Mouse (Mus musculus) intestine, embryonic 16.5 days (tissue): ENCODE results near the gene Actl11. TPM values are rescaled to one million over a fixed set of nuclear protein-coding genes. Genes with fewer than 3 reads are reported as not detected.

Experiments used
- ATAC-seq: fragments of 200-750 bp; cut with Nextera tagmentation; 2 replicates; pipeline ENCODE4 v1.8.0; 2017; ENCODE audit warnings: moderate TSS enrichment, moderate library complexity
- H3K27ac ChIP-seq: fragments of 300-500 bp; sonication (generic); 2 replicates; pipeline ENCODE4 v1.5.1; 2014; ENCODE audit warnings: mild to moderate bottlenecking, low read length
- H3K27me3 ChIP-seq: fragments of 300-500 bp; sonication (generic); replicated peaks from 2 replicates; pipeline ENCODE4 v1.6.1; 2014; ENCODE audit warnings: low read length, control low read depth, mixed read lengths; ENCODE audit not compliant: control insufficient read depth, insufficient read depth
- H3K36me3 ChIP-seq: fragments of 300-500 bp; sonication (generic); 2 replicates; pipeline ENCODE4 v1.6.1; 2014; ENCODE audit warnings: low read length, control low read depth; ENCODE audit not compliant: control insufficient read depth, insufficient read depth
- H3K4me1 ChIP-seq: fragments of 300-500 bp; sonication (generic); 2 replicates; pipeline ENCODE4 v1.6.1; 2014; ENCODE audit warnings: low read length, control low read depth, mixed read lengths; ENCODE audit not compliant: control insufficient read depth, insufficient read depth
- H3K4me2 ChIP-seq: fragments of 300-500 bp; sonication (generic); 2 replicates; pipeline ENCODE4 v1.6.1; 2014; ENCODE audit warnings: low read depth, low read length, control low read depth
- H3K4me3 ChIP-seq: fragments of 300-500 bp; sonication (generic); 2 replicates; pipeline ENCODE4 v1.5.1; 2014; ENCODE audit warnings: mild to moderate bottlenecking, low read length
- H3K9ac ChIP-seq: fragments of 300-500 bp; sonication (generic); 2 replicates; pipeline ENCODE4 v1.6.1; 2014; ENCODE audit warnings: low read depth, low read length
- H3K9me3 ChIP-seq: fragments of 300-500 bp; sonication (generic); 2 replicates; pipeline ENCODE4 v1.6.1; 2016; ENCODE audit warnings: low read length, control low read depth; ENCODE audit not compliant: control insufficient read depth
- WGBS: fragments of 180-500 bp; shearing (Covaris S2); extraction: QIAGEN DNeasy Blood & Tissue Kit; methylation state at CpG from one replicate; pipeline ENCODE4 v1.1.7; 2014; 5-methylcytosine and 5-hydroxymethylcytosine counted together
- polyA plus RNA-seq: library from polyadenylated mRNA; unstranded; fragments of >200 nt; fragmentation: Nextera tagmentation; extraction: Ambion mirVana; gene quantifications from 2 replicates; pipeline ENCODE4 v1.2.1, GENCODE M21; 2015

Gene Actl11
- polyA plus RNA-seq, 1 experiment from 2014 or later: not detected

- 85% methylated on average over 11 of the region's 11 CpGs for WGBS
- Histone ChIP-seq H3K9me3 (no peaks in the 10 kb centered on the region), H3K27me3 (peaks cover 16% of the 10 kb centered on the region), H3K36me3 (no peaks in the 10 kb centered on the region), H3K4me3 (no peak overlapping the region), H3K4me1 (peaks cover 22% of the 10 kb centered on the region), H3K9ac (no peak overlapping the region), H3K27ac (no peak overlapping the region), H3K4me2 (no peak overlapping the region)
- no peak for ATAC-seq
These were observed 5.9 kb downstream of the Actl11 start for GRCm38 (mm10) chr9:107934146-107934545.

GRCm38 (mm10) chr9:107935374-107935773 is 7.1 kb downstream of the Actl11 start, which contains the start of gene Camkv:
Gene Camkv (plus strand): TSS chr9:107935674.
- peak within 1 kb of the TSS; percentile 66 for H3K9ac ChIP-seq
- no peaks in the 10 kb centered on the region for H3K9me3 ChIP-seq
- no peaks in the 10 kb centered on the region for H3K36me3 ChIP-seq
- peak within 1 kb of the TSS; percentile 53 for H3K4me3 ChIP-seq
- no peak within 1 kb of the TSS for H3K27ac ChIP-seq
- peaks cover 22% of the 10 kb centered on the region for H3K4me1 ChIP-seq
- peak within 1 kb of the TSS; percentile 94 for H3K4me2 ChIP-seq
- WGBS: 13% methylated on average over 3 of the region's 3 CpGs
- H3K27me3 ChIP-seq: peaks cover 16% of the 10 kb centered on the region
- no peak for ATAC-seq

GRCm38 (mm10) chr9:107935790-107936214 is 7.5 kb downstream of the Actl11 start:
- Histone ChIP-seq H3K27ac (no peak overlapping the region), H3K4me1 (peaks cover 19% of the 10 kb centered on the region), H3K27me3 (peaks cover 16% of the 10 kb centered on the region), H3K9me3 (no peaks in the 10 kb centered on the region), H3K4me2 (peak overlapping the region; percentile 94), H3K9ac (peak overlapping the region; percentile 66), H3K36me3 (no peaks in the 10 kb centered on the region), H3K4me3 (peak overlapping the region; percentile 53)
- WGBS: 1% methylated on average over 40 of the region's 41 CpGs
- 0 out of 2 replicates have a peak, but pooled peaks have one; percentile 29 for ATAC-seq

- no peak overlapping the region for H3K27ac ChIP-seq
- WGBS: 4% methylated on average over 29 of the region's 29 CpGs
- no peaks in the 10 kb centered on the region for H3K36me3 ChIP-seq
- 0 out of 2 replicates have a peak, but pooled peaks have one; percentile 21 for ATAC-seq
- H3K9ac ChIP-seq: peak overlapping the region; percentile 66
- peaks cover 14% of the 10 kb centered on the region for H3K4me1 ChIP-seq
- H3K4me2 ChIP-seq: peak overlapping the region; percentile 94
- no peaks in the 10 kb centered on the region for H3K9me3 ChIP-seq
- H3K27me3 ChIP-seq: peaks cover 16% of the 10 kb centered on the region
- peak overlapping the region; percentile 53 for H3K4me3 ChIP-seq
These were observed 8.1 kb downstream of the Actl11 start for GRCm38 (mm10) chr9:107936215-107936822.

- WGBS: 30% methylated on average over 3 of the region's 3 CpGs
- Histone ChIP-seq H3K4me1 (peaks cover 11% of the 10 kb centered on the region), H3K27ac (no peak overlapping the region), H3K4me3 (no peak overlapping the region), H3K4me2 (no peak overlapping the region), H3K9ac (no peak overlapping the region), H3K9me3 (no peaks in the 10 kb centered on the region), H3K27me3 (peaks cover 16% of the 10 kb centered on the region), H3K36me3 (no peaks in the 10 kb centered on the region)
- no peak for ATAC-seq
These were observed 8.6 kb downstream of the Actl11 start for GRCm38 (mm10) chr9:107936831-107937230.

- H3K4me2 ChIP-seq: no peak overlapping the region
- WGBS: 88% methylated on average over 31 of the region's 31 CpGs
- no peak for ATAC-seq
These were observed 19.2 kb downstream of the Actl11 start for GRCm38 (mm10) chr9:107947241-107948194.

GRCm38 (mm10) chr9:107949184-107949921 is 21.1 kb downstream of the Actl11 start:
- ATAC-seq: no peak
- Histone ChIP-seq H3K4me3 (no peak overlapping the region), H3K27ac (no peak overlapping the region), H3K9ac (no peak overlapping the region), H3K9me3 (no peaks in the 10 kb centered on the region), H3K36me3 (no peaks in the 10 kb centered on the region), H3K4me2 (no peak overlapping the region), H3K4me1 (peaks cover 6% of the 10 kb centered on the region), H3K27me3 (no peaks in the 10 kb centered on the region)
- 83% methylated on average over 13 of the region's 13 CpGs for WGBS

More at GRCm38 (mm10) chr9:107947241-107948194, 19.2 kb downstream of the Actl11 start:
- no peaks in the 10 kb centered on the region for H3K27me3 ChIP-seq
- H3K9me3 ChIP-seq: no peaks in the 10 kb centered on the region
- H3K4me3 ChIP-seq: no peak overlapping the region
- 0 out of 2 replicates have a peak overlapping the region, but pooled peaks have one; percentile 6 for H3K9ac ChIP-seq
- no peaks in the 10 kb centered on the region for H3K36me3 ChIP-seq
- peaks cover 6% of the 10 kb centered on the region for H3K4me1 ChIP-seq
- no peak overlapping the region for H3K27ac ChIP-seq

- H3K9ac ChIP-seq: peak within 1 kb of the TSS; percentile 73
- peaks cover 6% of the 10 kb centered on the region for H3K4me1 ChIP-seq
- peak within 1 kb of the TSS; percentile 62 for H3K4me2 ChIP-seq
- no peak for ATAC-seq
- no peaks in the 10 kb centered on the region for H3K36me3 ChIP-seq
- H3K9me3 ChIP-seq: no peaks in the 10 kb centered on the region
- H3K4me3 ChIP-seq: peak within 1 kb of the TSS; percentile 65
- 90% methylated on average over 10 of the region's 10 CpGs for WGBS
- H3K27me3 ChIP-seq: no peaks in the 10 kb centered on the region
- peak within 1 kb of the TSS; percentile 62; the same call in 1 of the 2 replicates for H3K27ac ChIP-seq
These were observed 21.6 kb downstream of the Actl11 start, which contains the start of gene Traip for GRCm38 (mm10) chr9:107949922-107950235. Gene Traip (plus strand): TSS chr9:107950136.
